Mouse (Mus musculus): ENCODE measurements around the gene Elk3.

- TF ChIP-seq POLR2A (IDR thresholded peaks at IDR 0.05; ENCODE audit: extremely low read depth, insufficient read depth, low read length) (no peak), CTCF (IDR thresholded peaks at IDR 0.05; ENCODE audit: low read depth, low read length) (no peak)
Measured at GRCm38 (mm10) chr10:93319526-93320063, 8.7 kb upstream of the Elk3 start.
